Mouse (Mus musculus): Measurements from ENCODE around the gene Trim62. TPM values are rescaled to one million over a fixed set of nuclear protein-coding genes. Genes with fewer than 3 reads are reported as not detected.

Gene Trim62
- total RNA-seq (2023): 5.1 TPM

DNA sequence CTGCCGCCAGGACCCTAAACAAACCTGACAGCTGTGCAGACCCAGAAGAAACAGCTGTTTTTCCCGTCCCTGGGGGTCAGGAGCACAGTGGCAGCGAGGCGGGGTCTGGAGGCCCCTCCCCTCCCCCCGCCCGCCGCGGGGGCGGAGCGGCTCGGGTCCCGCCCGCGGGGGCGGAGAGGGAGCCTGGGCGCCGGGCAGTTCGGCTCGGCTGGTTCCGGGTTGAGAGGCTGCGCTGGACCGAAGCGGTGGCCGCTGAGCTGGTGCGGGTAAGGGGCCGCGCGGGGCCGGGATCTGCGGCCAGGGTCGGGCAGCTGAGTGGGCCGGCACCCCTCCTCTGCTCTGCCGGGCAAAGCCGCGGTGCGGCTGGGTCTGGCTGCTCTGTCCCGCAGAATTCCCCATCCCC, at the start of gene Trim62:
Gene Trim62, plus strand, starts transcription at position 202 of the 403 bp plus-strand sequence.

Other genes starting within 250 kb of the Trim62 start
- gene Phc2, start 228.9 kb upstream of the Trim62 start, total RNA-seq (2023): 77.8 TPM
- gene A3galt2, start 128.2 kb upstream of the Trim62 start, total RNA-seq (2023): 2.5 TPM
- gene Zfp362, start 77.5 kb upstream of the Trim62 start, total RNA-seq (2023): 42.5 TPM
- gene Azin2, start 78.9 kb downstream of the Trim62 start, total RNA-seq (2023): not detected
- 47.4 TPM for gene Ak2, start 108.4 kb downstream of the Trim62 start, total RNA-seq (2023)
- gene Rnf19b, start 174.7 kb downstream of the Trim62 start, total RNA-seq (2023): 69.7 TPM
- gene Tmem54, start 222.0 kb downstream of the Trim62 start, total RNA-seq (2023): not detected
- gene Hpca, start 238.5 kb downstream of the Trim62 start, total RNA-seq (2023): not detected